Mouse (Mus musculus) megakaryocyte, embryonic 14.5 days (primary cell): ENCODE results near the gene Scel.

Source experiments
- FLI1 ChIP-seq: IDR thresholded peaks from 2 replicates; pipeline ENCODE4 v1.6.1; 2012; ENCODE audit warnings: low read length, inconsistent platforms, mixed read lengths
- GATA1 ChIP-seq: IDR thresholded peaks from 3 replicates; pipeline ENCODE4 v1.6.1; 2012; ENCODE audit warnings: mixed read lengths, low read length, inconsistent platforms, borderline replicate concordance

DNA sequence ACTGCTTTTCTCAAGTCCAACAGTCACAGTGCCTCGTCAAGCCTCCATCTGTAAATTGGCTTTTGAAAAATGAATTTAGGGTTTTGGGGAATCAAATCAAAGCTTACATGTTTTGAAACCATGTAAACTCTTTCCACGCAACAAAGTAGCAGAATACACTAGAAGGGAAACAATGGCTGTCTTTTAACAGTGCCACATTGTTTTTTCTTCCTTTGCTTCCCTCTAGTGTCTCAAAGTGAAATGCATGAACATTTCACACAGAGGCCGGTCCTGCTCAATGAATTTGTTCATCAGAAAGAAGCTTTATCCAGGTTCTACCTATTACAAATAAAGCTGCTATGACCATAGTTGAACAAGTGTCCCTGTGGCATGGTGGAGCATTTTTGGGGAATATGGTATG lies 24.5 kb upstream of the Scel start:
- no peak for TF ChIP-seq GATA1
- TF ChIP-seq FLI1: no peak
